Mouse (Mus musculus): Measurements from ENCODE around the gene Wfdc18.
A peak's percentile ranks its signal among the peaks of the same experiment; 100 is the strongest.

Gene Wfdc18

GRCm38 (mm10) chr11:83708715-83709114 is at the start of gene Wfdc18:
Gene Wfdc18 (plus strand): TSS chr11:83709015.
- no peak for DNase-seq

GRCm38 (mm10) chr11:83662204-83662603 is 46.6 kb upstream of the Wfdc18 start, which contains the start of gene Ccl4:
Gene Ccl4 (plus strand): TSS chr11:83662584.
- DNase-seq: no peak

- no peak for DNase-seq
Observed at GRCm38 (mm10) chr11:83663532-83663931, 45.3 kb upstream of the Wfdc18 start.

GRCm38 (mm10) chr11:83671743-83672142 is 37.1 kb upstream of the Wfdc18 start:
- DNase-seq: no peak

- no peak for DNase-seq
Observed at GRCm38 (mm10) chr11:83675665-83676064, 33.1 kb upstream of the Wfdc18 start.

GRCm38 (mm10) chr11:83689918-83690317 is 18.9 kb upstream of the Wfdc18 start:
- DNase-seq: no peak

- no peak for DNase-seq
Observed at GRCm38 (mm10) chr11:83692008-83692407, 16.8 kb upstream of the Wfdc18 start.

- no peak for DNase-seq
Observed at GRCm38 (mm10) chr11:83703705-83704104, 5.1 kb upstream of the Wfdc18 start, which contains the start of gene Wfdc17. Gene Wfdc17 (plus strand): TSS chr11:83703991.

- no peak for DNase-seq
Observed at GRCm38 (mm10) chr11:83709683-83710082, 868 bp downstream of the Wfdc18 start.

- DNase-seq: no peak
Observed at GRCm38 (mm10) chr11:83712671-83713070, 3.9 kb downstream of the Wfdc18 start.

- no peak for DNase-seq
Observed at GRCm38 (mm10) chr11:83713925-83714324, 5.1 kb downstream of the Wfdc18 start.

- DNase-seq: no peak
Observed at GRCm38 (mm10) chr11:83717042-83717665, 8.3 kb downstream of the Wfdc18 start.

- no peak for DNase-seq
Observed at GRCm38 (mm10) chr11:83720766-83721165, 12.0 kb downstream of the Wfdc18 start.

GRCm38 (mm10) chr11:83728757-83729432 is 20.1 kb downstream of the Wfdc18 start:
- DNase-seq: no peak

GRCm38 (mm10) chr11:83731116-83731515 is 22.3 kb downstream of the Wfdc18 start:
- DNase-seq: no peak

GRCm38 (mm10) chr11:83733071-83733640 is 24.3 kb downstream of the Wfdc18 start:
- no peak for DNase-seq

GRCm38 (mm10) chr11:83734215-83734614 is 25.4 kb downstream of the Wfdc18 start:
- DNase-seq: no peak

GRCm38 (mm10) chr11:83735881-83736280 is 27.1 kb downstream of the Wfdc18 start:
- DNase-seq: no peak

GRCm38 (mm10) chr11:83737109-83737558 is 28.3 kb downstream of the Wfdc18 start:
- DNase-seq: no peak

GRCm38 (mm10) chr11:83739241-83739640 is 30.4 kb downstream of the Wfdc18 start:
- peak; percentile 61 for DNase-seq

GRCm38 (mm10) chr11:83740443-83740991 is 31.7 kb downstream of the Wfdc18 start:
- no peak for DNase-seq

- DNase-seq: no peak
Observed at GRCm38 (mm10) chr11:83741841-83742240, 33.0 kb downstream of the Wfdc18 start.

GRCm38 (mm10) chr11:83742731-83743355 is 34.0 kb downstream of the Wfdc18 start:
- DNase-seq: no peak

All from right cerebral cortex, postnatal 25 days (tissue).